Mouse (Mus musculus) spleen, embryonic (tissue): Measurements from ENCODE around the gene Rap1b.

ENCODE experiments used
- CTCF ChIA-PET: fragments of 350-600 bp; sonication (Branson Sonifier 250); formaldehyde crosslinking; loops from one replicate; lab custom pipeline; 2022; lab: Charles Lee

Rap1b gene

GRCm38 (mm10) chr10:117859800-117860199 is 14.0 kb upstream of the Rap1b start:
- CTCF ChIA-PET: no interaction called here

GRCm38 (mm10) chr10:117858241-117858640 is 12.4 kb upstream of the Rap1b start:
- CTCF ChIA-PET: no interaction called here

- CTCF ChIA-PET: interaction anchor here (0.6 to 0.9 kb wide), 3 partner anchors 11 to 931 kb away, joined by 3 to 14 read pairs (median 3); no protein-coding TSS in a partner anchor
Observed at GRCm38 (mm10) chr10:117856001-117856720, 10.3 kb upstream of the Rap1b start.

- CTCF ChIA-PET: no interaction called here
Observed at GRCm38 (mm10) chr10:117852648-117853192, 6.9 kb upstream of the Rap1b start.

- CTCF ChIA-PET: interaction anchor here (1.5 kb wide), 1 partner anchor 12 kb away, joined by 4 read pairs; no protein-coding TSS in a partner anchor
Observed at GRCm38 (mm10) chr10:117848981-117849380, 3.1 kb upstream of the Rap1b start.

GRCm38 (mm10) chr10:117846796-117847195 is 961 bp upstream of the Rap1b start:
- CTCF ChIA-PET: interaction anchor here (0.7 to 1.8 kb wide), 3 partner anchors 10 to 107 kb away, joined by 3 to 9 read pairs (median 7); no protein-coding TSS in a partner anchor

- CTCF ChIA-PET: interaction anchor here (0.8 to 1.8 kb wide), 2 partner anchors 9 to 108 kb away, joined by 3 to 9 read pairs; no protein-coding TSS in a partner anchor
Observed at GRCm38 (mm10) chr10:117846260-117846632, 411 bp upstream of the Rap1b start.

- CTCF ChIA-PET: no interaction called here
Observed at GRCm38 (mm10) chr10:117844782-117845596, 846 bp downstream of the Rap1b start.

GRCm38 (mm10) chr10:117844279-117844678 is 1.6 kb downstream of the Rap1b start:
- CTCF ChIA-PET: no interaction called here

GRCm38 (mm10) chr10:117843690-117844089 is 2.1 kb downstream of the Rap1b start:
- CTCF ChIA-PET: no interaction called here

- CTCF ChIA-PET: interaction anchor here (0.7 kb wide), 1 partner anchor 317 kb away, joined by 3 read pairs; no protein-coding TSS in a partner anchor
Observed at GRCm38 (mm10) chr10:117841765-117842164, 4.1 kb downstream of the Rap1b start.

- CTCF ChIA-PET: interaction anchor here (0.7 kb wide), 1 partner anchor 1309 kb away, joined by 3 read pairs; no protein-coding TSS in a partner anchor
Observed at GRCm38 (mm10) chr10:117840431-117840995, 5.3 kb downstream of the Rap1b start.

GRCm38 (mm10) chr10:117839737-117840136 is 6.1 kb downstream of the Rap1b start:
- CTCF ChIA-PET: interaction anchor here (0.7 kb wide), 1 partner anchor 267 kb away, joined by 3 read pairs; no protein-coding TSS in a partner anchor

GRCm38 (mm10) chr10:117838924-117839323 is 6.9 kb downstream of the Rap1b start:
- CTCF ChIA-PET: interaction anchor here (0.7 kb wide), 1 partner anchor 268 kb away, joined by 3 read pairs; no protein-coding TSS in a partner anchor

GRCm38 (mm10) chr10:117836354-117836753 is 9.5 kb downstream of the Rap1b start:
- CTCF ChIA-PET: interaction anchor here (1.7 kb wide), 1 partner anchor 10 kb away, joined by 9 read pairs; the partner anchor contains the start of gene Rap1b

GRCm38 (mm10) chr10:117835453-117835852 is 10.4 kb downstream of the Rap1b start:
- CTCF ChIA-PET: no interaction called here

- CTCF ChIA-PET: no interaction called here
Observed at GRCm38 (mm10) chr10:117830797-117831196, 15.0 kb downstream of the Rap1b start.

- CTCF ChIA-PET: interaction anchor here (0.5 to 0.6 kb wide), 2 partner anchors 17 to 307 kb away, joined by 3 to 7 read pairs; no protein-coding TSS in a partner anchor
Observed at GRCm38 (mm10) chr10:117829472-117830155, 16.2 kb downstream of the Rap1b start.

GRCm38 (mm10) chr10:117829022-117829421 is 16.8 kb downstream of the Rap1b start:
- CTCF ChIA-PET: no interaction called here

GRCm38 (mm10) chr10:117828536-117828935 is 17.3 kb downstream of the Rap1b start:
- CTCF ChIA-PET: interaction anchor here (0.5 kb wide), 1 partner anchor 320 kb away, joined by 4 read pairs; no protein-coding TSS in a partner anchor
